Mouse (Mus musculus): ENCODE measurements around the gene Snx1.
A peak's percentile ranks its signal among the peaks of the same experiment; 100 is the strongest.

Snx1 gene

DNA sequence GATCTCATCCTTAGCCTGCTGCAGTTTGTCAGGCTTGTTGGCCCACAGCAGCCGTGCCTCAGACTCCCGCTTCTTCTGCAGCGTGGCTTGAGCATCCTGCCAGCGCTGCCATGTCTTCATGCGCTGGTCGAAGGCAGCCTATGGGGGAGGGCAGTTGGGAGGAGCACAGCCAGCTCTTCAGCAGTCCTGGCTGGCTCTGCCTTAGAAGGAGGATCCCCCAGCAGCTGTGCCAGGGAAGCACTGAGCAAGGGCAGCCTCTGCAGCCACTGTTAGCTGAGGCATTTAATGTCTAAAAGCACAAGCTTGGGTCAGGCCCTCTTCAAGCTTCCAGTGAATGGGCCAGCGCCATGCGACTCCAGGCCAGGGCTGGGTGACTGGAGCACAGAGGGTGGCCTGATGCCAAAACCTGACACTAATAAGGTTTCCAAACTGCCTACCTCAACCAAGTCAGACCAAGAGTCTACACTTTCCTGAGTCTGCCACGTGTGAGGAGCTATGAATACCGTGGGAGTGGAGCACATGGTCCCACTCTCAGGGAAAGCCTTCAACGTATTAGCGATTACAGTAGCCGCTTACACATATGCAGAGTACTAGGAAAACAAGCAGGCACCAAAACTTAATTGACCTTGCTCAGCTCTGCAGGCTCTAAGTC is 35.7 kb downstream of the Snx1 start:
- no peak for DNase-seq (ENCODE audit: low read depth)

DNA sequence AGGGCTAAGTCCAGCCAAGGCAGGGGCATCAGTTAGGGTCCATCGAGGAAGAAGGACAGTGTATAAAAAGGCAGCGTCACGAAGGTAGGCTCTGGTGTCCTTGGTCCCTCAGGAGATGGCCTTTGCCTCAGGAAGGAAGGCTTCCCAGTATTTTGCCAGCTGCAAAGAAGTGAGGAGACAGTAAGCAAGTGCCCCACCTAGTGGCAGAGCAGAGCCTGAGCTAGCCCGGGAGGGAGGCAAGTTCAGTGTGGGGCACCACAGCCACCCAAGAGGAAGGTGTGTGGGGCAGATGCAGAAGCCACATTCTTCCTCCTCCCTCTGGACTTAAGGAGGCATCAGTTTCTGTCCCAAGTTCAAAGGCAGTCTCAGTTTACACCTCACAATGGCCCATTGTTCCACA is 38.0 kb downstream of the Snx1 start:
- peak; percentile 60 for DNase-seq (ENCODE audit: low read depth)

DNA sequence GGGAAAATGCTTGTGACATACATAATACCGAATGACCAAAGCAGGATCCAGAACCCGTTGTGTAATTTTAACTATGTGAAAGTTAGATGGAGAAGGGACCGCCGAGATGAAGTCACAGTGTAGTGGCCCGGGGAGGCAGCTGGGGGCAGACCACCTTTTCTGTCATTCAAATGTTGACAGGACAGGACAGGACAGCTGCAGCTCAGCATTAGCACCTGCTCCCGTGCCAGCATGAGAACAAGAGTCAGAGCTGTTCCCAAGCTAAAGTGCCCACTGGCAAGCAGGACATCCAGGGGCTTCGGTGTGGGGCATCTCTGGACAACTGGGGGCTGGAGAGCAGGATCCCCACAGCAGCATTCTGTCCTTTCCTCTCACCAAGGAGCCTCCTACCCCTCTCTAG is 39.3 kb downstream of the Snx1 start:
- DNase-seq (ENCODE audit: low read depth): no peak

DNA sequence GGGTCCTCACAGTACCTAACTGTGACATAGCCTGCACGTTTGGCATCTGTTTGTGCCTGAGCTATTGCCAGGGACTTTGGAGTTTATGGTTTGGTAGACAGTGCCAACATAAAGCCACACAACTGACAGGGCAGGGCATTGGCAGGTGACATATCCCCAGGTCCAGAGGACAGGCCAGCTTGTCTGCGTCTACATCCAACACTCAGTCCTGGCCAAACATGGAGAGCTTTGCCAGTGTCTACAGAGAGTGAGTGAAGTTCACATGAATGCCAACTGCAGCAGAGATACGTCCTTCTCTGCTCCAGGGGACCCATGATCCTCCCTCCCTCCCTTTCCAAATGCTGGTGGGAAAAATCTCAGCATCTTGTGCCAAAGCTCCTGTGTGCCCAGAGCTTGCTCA is 42.2 kb downstream of the Snx1 start:
- no peak for DNase-seq (ENCODE audit: low read depth)

DNA sequence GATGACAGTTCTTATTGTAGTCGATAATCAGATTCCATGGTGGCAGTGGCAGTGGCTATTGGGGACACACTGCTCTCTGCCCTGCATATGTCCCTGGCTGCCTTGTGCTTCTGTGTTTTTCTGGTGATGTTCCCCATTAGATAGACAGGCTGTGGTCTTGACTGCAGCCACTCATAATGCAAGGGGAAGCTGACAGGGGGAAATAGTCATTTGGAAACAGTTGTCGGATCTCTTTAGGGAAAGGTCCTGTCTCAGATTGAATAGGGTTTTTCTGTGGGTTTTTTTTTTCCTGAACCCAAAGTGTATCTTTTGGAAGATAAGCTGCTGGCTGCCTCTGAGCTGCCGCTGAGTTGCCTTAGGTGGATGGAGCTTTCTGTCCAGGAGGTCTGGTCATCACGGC is 44.4 kb downstream of the Snx1 start:
- no peak for DNase-seq (ENCODE audit: low read depth)

DNA sequence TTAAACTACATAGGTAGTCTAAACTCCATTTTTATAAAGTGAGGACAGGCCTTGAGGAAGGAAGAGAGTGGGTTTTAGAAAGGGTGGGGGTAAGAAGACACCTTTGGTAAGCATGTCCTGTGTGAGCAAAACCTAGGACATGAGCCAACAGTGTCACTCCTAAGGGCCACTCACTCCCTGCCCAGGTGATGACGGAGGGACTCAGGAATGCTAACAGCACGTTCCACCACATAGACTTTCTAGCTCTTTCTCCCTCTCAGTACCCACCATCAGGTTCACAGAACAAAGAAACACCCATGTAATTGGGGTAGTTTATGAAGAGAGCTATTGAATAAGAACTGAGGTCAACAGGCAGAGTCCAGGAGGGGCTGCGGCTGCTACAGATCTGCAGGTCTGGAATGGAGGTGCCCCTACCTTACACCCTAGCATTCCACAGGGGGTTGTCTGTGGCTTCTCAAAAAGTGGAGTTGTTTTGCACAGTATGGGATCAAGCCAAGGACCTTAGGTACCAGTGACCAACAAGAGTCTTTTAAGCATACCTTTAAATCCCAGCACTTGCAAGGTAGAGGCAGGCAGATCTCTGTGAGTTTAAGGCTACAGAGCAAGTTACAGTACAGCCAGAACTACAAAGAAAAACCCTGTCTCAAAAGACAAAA is 45.5 kb downstream of the Snx1 start:
- no peak for DNase-seq (ENCODE audit: low read depth)

DNA sequence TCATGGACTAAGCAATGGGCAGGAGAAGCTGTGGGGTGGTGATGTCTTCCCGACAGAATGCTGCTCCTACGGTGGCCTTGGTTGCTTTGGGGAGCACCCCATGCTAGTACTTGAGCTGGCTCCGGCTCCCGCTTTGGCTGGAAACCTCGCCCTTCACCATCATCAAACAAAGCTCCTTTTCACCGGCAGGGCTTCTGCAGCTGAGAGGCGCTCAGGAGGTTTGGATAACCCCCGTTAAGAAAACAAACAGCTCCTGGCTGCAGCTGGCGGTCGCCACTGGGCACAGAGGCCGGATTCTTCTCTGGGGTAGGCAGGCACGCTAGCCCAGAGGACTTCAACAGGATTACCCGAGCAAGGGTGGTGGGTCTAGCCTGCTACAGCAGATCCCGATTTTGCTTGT is 47.9 kb downstream of the Snx1 start:
- no peak for DNase-seq (ENCODE audit: low read depth)

DNA sequence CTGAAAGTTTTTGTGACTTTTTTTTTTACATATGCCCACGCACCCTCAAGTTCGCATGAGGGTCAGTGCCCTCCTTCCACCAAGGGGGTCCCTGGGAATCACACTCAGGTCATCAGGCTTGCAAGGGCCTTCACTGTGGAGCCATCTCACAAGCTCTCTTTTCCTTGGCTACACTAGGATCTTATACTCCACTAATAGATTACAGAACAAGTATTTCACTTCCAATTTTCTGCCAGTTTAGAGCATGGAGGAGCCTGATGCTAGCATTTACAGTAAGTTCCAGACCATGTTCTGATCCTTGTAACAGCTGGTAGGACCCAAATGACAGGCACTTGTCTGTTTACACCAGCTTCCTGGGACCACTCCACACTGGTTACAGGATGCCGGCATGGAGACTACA is 48.3 kb downstream of the Snx1 start:
- no peak for DNase-seq (ENCODE audit: low read depth)

DNA sequence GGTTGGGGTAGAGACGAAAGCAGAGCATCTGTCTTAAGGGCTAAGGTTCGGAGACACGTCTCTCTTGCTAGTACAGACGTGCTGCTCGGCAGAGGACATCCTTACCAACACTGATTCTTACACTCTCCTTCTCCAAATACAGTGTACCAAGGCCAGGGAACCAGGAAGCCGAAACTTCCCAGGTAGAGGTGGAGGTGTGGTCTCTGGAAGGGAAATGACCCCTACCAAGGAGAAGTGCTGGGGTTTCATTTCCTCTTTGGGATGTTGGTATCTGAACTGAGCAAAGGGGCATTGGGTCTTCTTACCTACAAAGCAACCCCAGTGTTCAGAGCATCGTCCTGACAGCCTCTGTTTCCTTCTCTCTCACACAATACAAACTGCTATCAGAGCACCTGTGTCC is 53.6 kb downstream of the Snx1 start:
- DNase-seq (ENCODE audit: low read depth): no peak

DNA sequence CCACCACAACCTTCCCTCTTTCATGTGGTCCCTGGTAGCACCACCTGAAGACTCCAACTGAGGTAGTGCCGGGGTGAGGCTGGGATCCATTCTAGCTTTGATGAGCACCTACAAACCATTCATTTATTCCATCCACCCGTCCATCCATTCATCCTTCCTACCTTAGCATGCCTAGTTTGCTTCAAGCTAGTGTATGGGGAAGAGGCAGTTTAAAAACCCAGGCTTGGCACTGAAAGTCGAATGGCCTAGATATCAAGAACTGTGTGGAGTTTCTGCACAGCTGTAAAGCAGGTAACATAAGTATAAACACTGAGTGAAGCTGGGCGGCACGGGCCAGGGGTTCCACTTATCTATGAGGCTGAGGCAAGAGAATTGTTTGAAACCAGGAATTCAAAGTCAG is 56.2 kb downstream of the Snx1 start:
- DNase-seq (ENCODE audit: low read depth): no peak

DNA sequence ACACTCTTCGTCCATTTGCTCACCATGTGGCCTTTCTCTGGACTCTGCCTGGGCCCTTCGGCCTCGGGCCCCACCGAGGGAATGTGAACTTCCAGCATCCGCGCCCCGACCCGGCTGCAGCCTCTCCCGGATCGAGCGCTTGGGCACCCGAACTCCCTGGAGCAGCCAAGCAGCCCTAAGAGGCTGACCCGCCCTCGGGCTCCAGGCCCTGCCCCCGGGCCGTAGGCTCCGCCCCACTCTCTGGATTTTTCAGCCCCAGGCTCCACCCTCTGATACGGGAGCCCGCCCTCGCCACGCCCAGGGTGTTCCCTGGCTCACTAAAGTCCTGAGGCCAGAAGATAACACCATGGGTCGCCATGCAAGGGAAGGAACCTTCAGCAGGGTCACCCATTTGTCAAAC is 56.8 kb downstream of the Snx1 start, which contains the start of gene Snx22:
Snx22 (minus strand) TSS at position 137 of the 400 bp plus-strand sequence.
- no peak for DNase-seq (ENCODE audit: low read depth)

DNA sequence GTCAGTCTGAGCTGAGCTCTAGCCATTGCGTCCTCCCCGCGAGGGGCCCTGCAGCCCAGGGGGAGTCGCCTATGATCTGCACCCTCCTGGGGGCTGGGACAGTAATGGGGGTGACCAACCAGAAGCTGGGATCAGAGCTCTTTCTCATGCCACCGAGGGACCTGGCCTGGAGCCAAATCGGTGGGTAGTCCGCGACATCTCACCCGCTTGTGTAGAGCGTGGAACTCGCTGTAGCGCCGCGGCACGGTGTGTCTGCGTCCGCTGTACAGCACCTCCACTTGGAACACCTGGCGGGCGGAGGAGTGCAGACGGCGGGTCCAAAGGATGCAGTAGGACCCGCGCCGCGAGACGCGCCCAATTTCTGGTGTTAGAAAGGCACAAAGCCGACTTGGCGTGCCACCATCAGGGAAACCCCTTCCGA is 57.4 kb downstream of the Snx1 start:
- no peak for DNase-seq (ENCODE audit: low read depth)

DNA sequence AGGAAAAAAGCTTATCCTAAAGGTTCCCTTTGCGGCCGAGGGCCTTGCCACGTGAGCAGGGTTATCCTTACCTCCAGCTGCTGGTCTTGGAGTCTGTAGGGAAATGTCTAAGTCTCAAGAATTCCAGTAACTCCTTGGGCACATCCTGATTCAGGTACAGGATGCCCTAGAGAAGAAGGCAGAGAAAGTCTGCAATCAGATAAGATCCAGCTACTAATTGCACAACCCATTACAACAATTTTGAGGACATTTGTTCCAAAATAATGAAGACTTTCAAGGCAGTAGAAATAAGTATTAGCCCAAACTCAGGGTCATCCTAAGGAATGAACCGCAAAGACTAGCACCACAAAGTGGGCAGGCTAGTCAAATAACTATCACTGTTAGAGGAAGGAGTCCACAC is 58.3 kb downstream of the Snx1 start:
- DNase-seq (ENCODE audit: low read depth): no peak

DNA sequence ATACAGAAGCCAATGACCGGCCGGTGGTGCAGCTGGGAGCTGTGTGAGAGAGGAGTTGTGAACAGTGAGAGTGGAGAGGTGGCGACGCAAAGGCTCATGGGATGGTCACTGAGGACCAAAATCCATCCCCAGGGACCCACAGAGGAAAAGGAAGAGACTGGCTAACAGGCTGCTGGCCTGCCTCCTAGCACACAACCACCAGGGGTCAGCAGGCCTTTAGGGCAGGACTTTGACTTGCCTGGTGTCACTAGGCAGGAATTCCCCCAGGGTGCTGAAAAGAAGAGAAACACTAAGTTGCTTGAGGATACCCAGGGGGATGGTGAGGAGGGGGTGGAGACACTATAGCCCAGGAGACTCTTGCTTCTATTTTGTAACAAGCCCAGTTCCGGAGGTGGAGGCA is 58.8 kb downstream of the Snx1 start:
- peak; percentile 50 for DNase-seq (ENCODE audit: low read depth)

DNA sequence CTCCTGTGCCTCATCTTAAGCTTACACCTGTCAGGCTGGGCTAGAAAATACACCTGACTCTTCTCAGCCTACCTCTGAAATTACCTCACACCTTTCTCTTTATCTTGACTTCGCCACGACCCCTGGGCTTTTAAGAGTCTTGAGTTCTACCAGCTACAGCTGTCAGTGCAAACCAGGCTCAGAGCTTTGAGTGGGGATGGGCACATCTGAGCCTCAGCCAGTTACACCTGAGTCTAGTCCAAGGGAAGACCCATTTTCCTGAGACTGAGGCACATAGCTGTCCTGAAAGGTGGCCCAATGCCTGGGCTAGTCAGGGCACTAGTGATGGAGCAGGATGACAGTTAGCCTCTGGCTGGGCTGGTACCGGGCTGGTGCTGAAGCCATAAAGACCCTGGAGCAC is 59.6 kb downstream of the Snx1 start:
- no peak for DNase-seq (ENCODE audit: low read depth)

DNA sequence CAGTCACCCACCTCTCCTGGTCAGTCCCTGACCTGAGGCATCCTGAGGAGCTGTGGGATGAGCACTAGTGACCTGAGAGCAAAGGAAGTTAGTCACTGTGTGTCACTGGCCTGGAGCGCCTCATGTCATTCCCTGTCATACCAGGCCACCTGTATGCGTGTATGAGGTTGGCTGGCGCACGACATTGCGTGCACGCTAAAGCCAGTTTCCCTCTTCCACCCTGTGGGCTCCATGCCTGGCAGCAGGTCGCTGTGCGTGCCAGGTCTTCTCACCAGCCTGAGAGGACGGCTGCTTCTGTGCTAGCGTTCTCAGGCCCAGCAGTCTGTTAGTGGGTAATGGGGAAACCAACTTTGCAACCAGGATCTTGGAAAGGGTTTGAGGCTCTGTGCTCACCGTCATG is 62.1 kb downstream of the Snx1 start:
- no peak for DNase-seq (ENCODE audit: low read depth)

DNA sequence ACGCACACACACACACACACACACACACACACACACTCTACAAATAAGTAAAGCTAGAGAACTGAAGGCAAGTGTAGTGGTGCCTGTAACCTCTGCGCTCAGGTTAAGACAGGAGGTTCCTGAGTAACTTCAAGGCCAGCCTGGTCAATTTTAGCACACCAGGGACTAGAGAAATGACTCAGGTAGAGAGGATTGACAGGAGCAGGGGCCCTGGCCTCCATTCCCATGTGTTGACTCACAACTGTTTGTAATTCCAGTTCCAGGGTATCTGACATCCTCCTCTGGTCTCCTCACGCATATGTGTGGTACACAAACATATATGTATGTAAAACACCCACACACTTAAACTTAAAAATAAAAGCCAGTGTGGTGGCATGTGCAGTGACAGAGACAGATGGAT is 62.9 kb downstream of the Snx1 start:
- DNase-seq (ENCODE audit: low read depth): no peak

DNA sequence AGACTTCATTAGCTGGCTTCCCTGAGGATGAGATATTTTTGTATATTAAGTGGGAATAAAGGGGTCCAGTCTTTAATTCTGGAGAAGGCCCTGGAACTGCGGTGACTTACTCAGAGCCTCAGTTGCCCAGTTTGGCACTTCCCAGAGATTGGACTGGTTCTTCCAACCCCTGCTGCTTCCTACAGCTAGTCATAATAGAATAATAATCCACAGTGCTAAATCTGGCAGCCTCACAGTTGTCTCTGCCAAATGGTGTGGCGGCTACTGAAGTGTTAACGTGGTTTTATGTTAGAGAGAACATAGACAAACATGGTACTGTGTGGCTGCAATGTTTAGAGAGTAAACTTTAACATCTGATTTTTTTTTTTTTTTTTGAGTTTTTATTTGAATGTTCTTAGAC is 64.7 kb downstream of the Snx1 start:
- DNase-seq (ENCODE audit: low read depth): no peak

DNA sequence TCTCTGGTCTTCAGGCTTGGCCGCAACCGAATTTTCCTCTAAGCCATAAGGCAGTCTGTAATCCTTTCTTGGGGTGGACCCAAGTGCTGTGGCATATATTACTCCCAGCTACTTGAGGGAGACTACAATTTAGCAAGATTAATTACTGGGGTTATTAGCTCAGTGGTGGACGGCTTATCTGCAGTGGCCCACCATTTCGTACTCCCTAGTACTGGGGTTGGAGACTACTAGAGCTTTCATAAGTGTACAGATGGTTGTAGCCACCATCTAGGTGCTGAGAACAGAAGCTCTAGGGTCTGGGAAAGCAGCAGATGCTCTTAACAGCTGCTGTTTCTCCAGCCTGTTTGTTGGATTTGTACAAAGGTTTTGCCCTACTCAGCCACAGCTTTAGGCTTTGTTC is 65.4 kb downstream of the Snx1 start:
- peak; percentile 20 for DNase-seq (ENCODE audit: low read depth)

DNA sequence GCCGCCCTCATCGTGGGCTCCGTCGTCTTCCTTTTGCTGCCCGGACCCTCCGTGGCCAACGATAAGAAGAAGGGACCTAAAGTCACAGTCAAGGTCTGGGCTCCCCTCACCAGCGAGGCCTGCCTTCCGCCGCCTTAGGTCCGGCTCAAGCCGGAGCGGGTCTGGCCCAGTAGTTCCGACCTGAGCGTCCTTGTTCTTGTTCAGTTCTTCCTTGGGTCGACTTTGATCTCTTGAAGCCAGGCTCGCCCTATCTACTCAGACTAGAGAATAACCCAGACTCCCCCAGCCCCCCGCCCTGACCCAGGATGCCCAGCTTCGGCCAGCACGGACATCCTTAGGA is 66.1 kb downstream of the Snx1 start:
- no peak for DNase-seq (ENCODE audit: low read depth)

DNA sequence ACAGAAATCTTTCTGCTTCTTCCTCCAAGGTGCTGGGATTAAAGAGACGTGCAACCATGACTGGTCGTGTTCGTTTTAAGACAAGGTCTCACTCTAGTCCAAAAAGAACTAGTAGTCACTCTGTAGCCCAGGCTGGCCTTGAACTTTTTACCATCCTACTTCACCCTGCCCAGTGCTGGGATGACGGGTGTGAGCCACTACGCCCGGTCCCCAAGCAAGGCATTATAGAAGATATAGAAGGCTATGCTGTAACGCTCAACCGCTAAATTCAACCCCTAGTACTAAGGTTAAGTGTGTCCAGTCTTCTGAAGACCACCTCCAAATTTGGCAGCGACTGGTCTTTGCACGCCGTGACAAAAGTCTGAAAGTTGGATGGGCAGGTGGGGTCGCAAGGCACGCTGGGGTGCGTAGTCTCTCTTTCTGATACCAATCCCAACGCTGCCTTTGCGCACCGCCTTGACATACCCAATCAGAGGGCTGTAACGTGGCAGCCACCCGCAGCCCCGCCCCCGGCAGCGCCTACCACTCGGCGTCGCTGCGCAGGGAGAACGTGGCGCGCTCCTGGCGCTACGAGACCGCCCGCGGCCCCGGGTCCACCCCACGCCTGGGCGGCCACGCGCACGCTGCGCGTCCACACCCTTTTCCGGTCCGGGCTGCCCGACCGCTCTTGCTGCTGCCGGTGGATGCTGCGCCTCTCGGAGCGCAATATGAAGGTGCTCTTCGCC is 66.6 kb downstream of the Snx1 start, which contains the start of gene Ppib:
Ppib (plus strand) TSS at position 640 of the 725 bp plus-strand sequence.
- peak; percentile 95 for DNase-seq (ENCODE audit: low read depth)

DNA sequence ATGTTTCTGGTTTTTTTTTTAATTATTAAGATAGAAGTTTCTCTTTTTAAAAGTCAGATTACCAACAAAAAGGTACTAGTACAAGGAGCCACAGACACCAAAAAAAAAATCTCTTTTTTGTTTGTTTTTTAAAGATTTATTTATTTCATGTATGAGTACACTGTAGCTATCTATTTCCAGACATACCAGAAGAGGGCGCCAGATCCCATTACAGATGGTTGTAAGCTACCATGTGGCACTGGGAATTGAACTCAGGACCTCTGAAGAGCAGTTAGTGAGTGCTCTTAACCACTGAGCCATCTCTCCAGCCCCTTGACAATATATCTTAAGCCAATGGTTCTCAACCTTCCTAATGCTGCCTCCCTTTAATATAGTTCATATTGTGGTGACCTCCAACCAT is 72.8 kb downstream of the Snx1 start:
- peak; percentile 11 for DNase-seq (ENCODE audit: low read depth)

DNA sequence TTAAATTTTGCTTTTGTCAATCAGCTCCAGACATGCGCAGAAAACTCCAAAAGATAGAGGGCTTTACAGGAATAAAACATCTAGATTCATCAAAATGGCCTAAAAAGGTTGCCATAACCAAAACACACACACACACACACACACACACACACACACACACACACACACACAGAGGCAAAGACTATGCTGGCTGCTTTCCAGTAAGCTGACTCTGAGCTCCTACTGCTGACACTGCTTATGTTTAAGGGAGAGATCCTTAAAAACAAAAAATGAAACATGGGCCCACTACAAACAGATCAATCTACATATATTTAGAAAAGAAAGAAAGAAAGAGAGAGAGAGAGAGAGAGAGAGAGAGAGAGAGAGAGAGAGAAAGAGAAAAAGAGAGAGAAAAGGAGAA is 73.7 kb downstream of the Snx1 start:
- peak; percentile 39 for DNase-seq (ENCODE audit: low read depth)

DNA sequence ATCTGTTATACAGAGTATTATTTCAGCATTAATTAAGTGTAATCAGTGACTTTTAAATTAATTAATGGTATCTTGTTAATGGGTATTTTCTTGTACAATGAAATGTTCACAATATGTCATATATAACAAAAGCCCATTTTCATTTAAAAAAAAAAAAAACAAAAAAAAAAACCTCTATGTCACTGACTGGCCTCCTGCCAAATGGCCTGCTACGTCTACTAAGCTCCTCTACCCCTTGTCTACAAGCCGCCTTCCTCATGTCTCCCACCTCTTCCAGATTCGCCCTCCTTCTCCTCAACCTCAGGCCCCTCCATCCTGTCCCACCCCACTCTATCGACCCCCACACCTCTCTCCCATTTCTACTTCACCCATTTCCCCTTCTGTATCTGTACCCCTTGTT is 74.9 kb downstream of the Snx1 start:
- DNase-seq (ENCODE audit: low read depth): peak; percentile 14
